Comparison of ENCODE assay signal across 32 mouse cellular contexts in the genomic region with DNA sequence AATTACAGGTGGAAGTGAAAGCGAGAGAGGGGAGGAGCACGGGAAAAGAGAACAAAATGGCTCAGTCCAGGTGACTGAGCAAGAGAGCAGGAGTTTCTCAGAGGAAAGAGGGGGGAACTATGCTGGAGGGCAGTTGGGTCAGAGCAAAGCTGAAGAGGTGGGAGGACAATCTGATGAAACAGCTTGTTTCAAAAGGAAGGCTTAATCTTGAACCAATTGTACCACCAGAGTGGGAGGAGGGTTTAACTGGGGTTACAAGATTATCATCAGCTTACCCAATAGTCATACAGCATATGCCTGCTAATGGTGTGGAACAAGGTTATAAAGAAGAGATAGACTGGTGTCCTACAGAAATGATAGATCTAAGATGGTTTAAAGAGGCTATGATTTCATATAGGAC.
"Had no signal": no experiment of that assay in that cellular context is flagged by ENCODE, and none has a peak within 500 bp of the region (broad histone marks: within the 10 kb centered on the region; RNA-seq: fewer than 3 reads in every experiment).

No protein-coding gene starts in this region.

- H3K27me3 ChIP-seq: limb, embryonic 12.5 days; limb, embryonic 13.5 days; limb, embryonic 15.5 days; liver, embryonic 12.5 days; liver, embryonic 13.5 days; liver, embryonic 15.5 days; lung, embryonic 15.5 days; midbrain, embryonic 12.5 days; midbrain, embryonic 13.5 days; midbrain, embryonic 15.5 days; neural tube, embryonic 12.5 days had no signal

- H3K4me1 ChIP-seq: limb, embryonic 10.5 days; limb, embryonic 12.5 days; limb, embryonic 13.5 days; limb, embryonic 15.5 days; lung, embryonic 15.5 days; midbrain, embryonic 12.5 days; midbrain, embryonic 13.5 days; midbrain, embryonic 15.5 days; neural tube, embryonic 12.5 days had no signal

- H3K27ac ChIP-seq: limb, embryonic 10.5 days; limb, embryonic 12.5 days; limb, embryonic 13.5 days; limb, embryonic 15.5 days; liver, embryonic 12.5 days; liver, embryonic 13.5 days; liver, embryonic 14.5 days; liver, embryonic 15.5 days; lung, embryonic 15.5 days; macrophage; midbrain, embryonic 10.5 days; midbrain, embryonic 12.5 days; midbrain, embryonic 13.5 days; midbrain, embryonic 15.5 days; neural tube, embryonic 12.5 days had no signal

- ATAC-seq: liver, embryonic 12.5 days; liver, postnatal 0 days; lung, postnatal 0 days; midbrain, embryonic 13.5 days; midbrain, embryonic 15.5 days; midbrain, embryonic 16.5 days had no signal

- H3K4me2 ChIP-seq: limb, embryonic 12.5 days; limb, embryonic 13.5 days; limb, embryonic 15.5 days; liver, embryonic 11.5 days; liver, embryonic 12.5 days; liver, embryonic 13.5 days; liver, embryonic 15.5 days; lung, embryonic 14.5 days; lung, embryonic 15.5 days; midbrain, embryonic 11.5 days; midbrain, embryonic 12.5 days; midbrain, embryonic 13.5 days; midbrain, embryonic 15.5 days; neural tube, embryonic 12.5 days had no signal

- H3K9ac ChIP-seq: limb, embryonic 12.5 days; limb, embryonic 13.5 days; limb, embryonic 15.5 days; liver, embryonic 12.5 days; liver, embryonic 13.5 days; liver, embryonic 14.5 days; liver, embryonic 15.5 days; liver, postnatal 0 days; lung, embryonic 14.5 days; lung, embryonic 15.5 days; midbrain, embryonic 12.5 days; midbrain, embryonic 13.5 days; midbrain, embryonic 15.5 days; neural tube, embryonic 12.5 days had no signal

- DNase-seq: left cerebral cortex, postnatal 4 days; liver; liver, embryonic 13.5 days; liver, postnatal 0 days; lung, adult 18-20 months; lung, adult 2 months; lung, embryonic 14.5 days; lung, postnatal 10 days; lung, postnatal 14 days; lung, postnatal 36 days; lung, postnatal 4 days; midbrain, embryonic 14.5 days had no signal

- H3K36me3 ChIP-seq: limb, embryonic 10.5 days; limb, embryonic 12.5 days; limb, embryonic 13.5 days; limb, embryonic 15.5 days; liver, embryonic 12.5 days; liver, embryonic 13.5 days; liver, embryonic 15.5 days; lung, embryonic 15.5 days; midbrain, embryonic 10.5 days; midbrain, embryonic 12.5 days; midbrain, embryonic 13.5 days; midbrain, embryonic 15.5 days; neural tube, embryonic 12.5 days had no signal

- H3K4me3 ChIP-seq: limb, embryonic 10.5 days; limb, embryonic 12.5 days; limb, embryonic 13.5 days; limb, embryonic 15.5 days; liver, embryonic 12.5 days; liver, embryonic 13.5 days; liver, embryonic 15.5 days; lung, embryonic 15.5 days; megakaryocyte, embryonic 14.5 days; midbrain, embryonic 10.5 days; midbrain, embryonic 12.5 days; midbrain, embryonic 13.5 days; midbrain, embryonic 15.5 days; myocyte; neural tube, embryonic 12.5 days had no signal

- H3K9me3 ChIP-seq: limb, embryonic 12.5 days; limb, embryonic 15.5 days; liver, embryonic 12.5 days; liver, embryonic 13.5 days; liver, embryonic 15.5 days; lung, embryonic 15.5 days; midbrain, embryonic 10.5 days; midbrain, embryonic 12.5 days; midbrain, embryonic 13.5 days; midbrain, embryonic 15.5 days; neural tube, embryonic 12.5 days had no signal
